ENCODE assay signal across 8 mouse cellular contexts in genomic region chrX:73921285-73921822, GRCm38 (mm10). TPM values are rescaled to one million over a fixed set of nuclear protein-coding genes. Genes with fewer than 3 reads are reported as not detected.
A peak's percentile ranks its signal among the peaks of the same experiment; 100 is the strongest.
DNase-seq lines count a peak whose midpoint lies in the region; ATAC-seq and TF ChIP-seq lines count a peak whose summit lies in the region.

No protein-coding gene starts in this region.

- no peak for TF ChIP-seq EP300 in lung, postnatal 0 days (IDR thresholded peaks at IDR 0.05)

- peak overlapping the region; percentile 43; the same call in 1 of the 2 replicates for H3K9ac ChIP-seq in lung, postnatal 0 days (replicated peaks; ENCODE audit: low read depth)
- peak overlapping the region; percentile 68 for H3K9ac ChIP-seq in hindbrain, embryonic 14.5 days
- H3K9ac ChIP-seq in midbrain, embryonic 13.5 days (replicated peaks), result peak overlapping the region; percentile 76

- ATAC-seq in lung, postnatal 0 days, result peak; percentile 47
- peak; percentile 49 for ATAC-seq in hindbrain, embryonic 14.5 days (ENCODE audit: low FRiP score)
- ATAC-seq in midbrain, embryonic 13.5 days, result peak; percentile 51

- H3K27ac ChIP-seq in lung, postnatal 0 days (ENCODE audit: low read length), result 0 out of 2 replicates have a peak overlapping the region, but pooled peaks have one; percentile 8
- peak overlapping the region; percentile 72 for H3K27ac ChIP-seq in hindbrain, embryonic 14.5 days
- H3K27ac ChIP-seq in midbrain, embryonic 13.5 days, result peak overlapping the region; percentile 79

- H3K4me1 ChIP-seq in lung, postnatal 0 days (ENCODE audit: insufficient read depth, low read depth, low read length), result no peaks in the 10 kb centered on the region
- no peaks in the 10 kb centered on the region; the same call in 1 of the 2 replicates for H3K4me1 ChIP-seq in hindbrain, embryonic 14.5 days (replicated peaks; ENCODE audit: control insufficient read depth, insufficient read depth, low read length)
- H3K4me1 ChIP-seq in midbrain, embryonic 13.5 days (replicated peaks), result peaks cover 10% of the 10 kb centered on the region

- TF ChIP-seq CTCF in lung, postnatal 0 days (IDR thresholded peaks at IDR 0.05), result no peak

- peak overlapping the region; percentile 47 for H3K4me3 ChIP-seq in lung, postnatal 0 days (ENCODE audit: low read depth, low read length)
- peak overlapping the region; percentile 53 for H3K4me3 ChIP-seq in hindbrain, embryonic 14.5 days (replicated peaks; ENCODE audit: low read length)
- peak overlapping the region; percentile 58 for H3K4me3 ChIP-seq in midbrain, embryonic 13.5 days (replicated peaks)

- no peaks in the 10 kb centered on the region for H3K27me3 ChIP-seq in lung, postnatal 0 days (replicated peaks; ENCODE audit: insufficient read depth, low read length)
- no peaks in the 10 kb centered on the region for H3K27me3 ChIP-seq in hindbrain, embryonic 14.5 days (ENCODE audit: control insufficient read depth, insufficient read depth, low read length)
- H3K27me3 ChIP-seq in midbrain, embryonic 13.5 days, result no peaks in the 10 kb centered on the region

- no peaks in the 10 kb centered on the region for H3K36me3 ChIP-seq in lung, postnatal 0 days (ENCODE audit: insufficient read depth, low read length)
- peaks cover 23% of the 10 kb centered on the region for H3K36me3 ChIP-seq in hindbrain, embryonic 14.5 days (replicated peaks; ENCODE audit: control insufficient read depth, insufficient read depth)
- H3K36me3 ChIP-seq in midbrain, embryonic 13.5 days, result peaks cover 19% of the 10 kb centered on the region; the same call in 1 of the 2 replicates

- DNase-seq in adrenal gland, postnatal 14 days, result peak; percentile 35
- DNase-seq in adrenal gland, adult 2 months, result no peak
- DNase-seq in lung, postnatal 0 days (ENCODE audit: low spot score), result no peak
- no peak for DNase-seq in lung, postnatal 14 days
- DNase-seq in hindbrain, embryonic 14.5 days (ENCODE audit: low spot score), result no peak
- no peak for DNase-seq in cerebellum, adult 8-10 months
- no peak for DNase-seq in thymus, postnatal 14 days

- WGBS in lung, postnatal 0 days, result 10% methylated on average over 33 of the region's 34 CpGs
- 22% methylated on average over 34 of the region's 34 CpGs for WGBS in hindbrain, embryonic 14.5 days
- 25% methylated on average over 34 of the region's 34 CpGs for WGBS in midbrain, embryonic 13.5 days

- H3K4me2 ChIP-seq in lung, postnatal 0 days (replicated peaks; ENCODE audit: low read depth, low read length), result peak overlapping the region; percentile 57
- peak overlapping the region; percentile 73 for H3K4me2 ChIP-seq in hindbrain, embryonic 14.5 days (replicated peaks)
- peak overlapping the region; percentile 70 for H3K4me2 ChIP-seq in midbrain, embryonic 13.5 days (replicated peaks)

- no peaks in the 10 kb centered on the region for H3K9me3 ChIP-seq in lung, postnatal 0 days (ENCODE audit: low read length)
- H3K9me3 ChIP-seq in hindbrain, embryonic 14.5 days (ENCODE audit: control insufficient read depth, low read length), result no peaks in the 10 kb centered on the region
- no peaks in the 10 kb centered on the region for H3K9me3 ChIP-seq in midbrain, embryonic 13.5 days

RNA-seq across cellular contexts. Expression of gene Arhgap4, which starts 0.3 kb away (rescaled TPM):
- total RNA-seq in adrenal gland, postnatal 14 days (2021), result 5.0 and 16.7 TPM in 2 replicates
- 1 to 10 TPM; 3.2 to 4.0 TPM for total RNA-seq in adrenal gland, adult 2 months (2021)
- 9.9 and 11.1 TPM in 2 replicates for polyA plus RNA-seq in adrenal gland, adult 2 months (2012; rRNA removed)
- polyA plus RNA-seq in lung, postnatal 0 days (2015; fragmentation: Nextera tagmentation; extraction: Ambion mirVana), result 1.9 and 2.3 TPM in 2 replicates
- polyA plus RNA-seq in hindbrain, embryonic 14.5 days (2014; fragmentation: Nextera tagmentation; extraction: Ambion mirVana), result 3.0 and 3.1 TPM in 2 replicates
- 2.8 and 2.9 TPM in 2 replicates for polyA plus RNA-seq in midbrain, embryonic 13.5 days (2015; fragmentation: Nextera tagmentation; extraction: Ambion mirVana)

RNA-seq across cellular contexts. Expression of gene Naa10, which starts 0.4 kb away (rescaled TPM):
- total RNA-seq in adrenal gland, postnatal 14 days (2021), result 86.3 and 103 TPM in 2 replicates
- 10 to 100 TPM; 69.6 to 93.8 TPM for total RNA-seq in adrenal gland, adult 2 months (2021)
- polyA plus RNA-seq in adrenal gland, adult 2 months (2012; rRNA removed), result 53.6 and 56.1 TPM in 2 replicates
- polyA plus RNA-seq in lung, postnatal 0 days (2015; fragmentation: Nextera tagmentation; extraction: Ambion mirVana), result 54.6 and 55.3 TPM in 2 replicates
- polyA plus RNA-seq in hindbrain, embryonic 14.5 days (2014; fragmentation: Nextera tagmentation; extraction: Ambion mirVana), result 86.8 and 98.0 TPM in 2 replicates
- 107 and 108 TPM in 2 replicates for polyA plus RNA-seq in midbrain, embryonic 13.5 days (2015; fragmentation: Nextera tagmentation; extraction: Ambion mirVana)

RNA-seq across cellular contexts. Expression of gene Renbp, which starts 9.3 kb away (rescaled TPM):
- total RNA-seq in adrenal gland, postnatal 14 days (2021), result 14.2 and 17.8 TPM in 2 replicates
- 10 to 100 TPM; 20.2 to 29.6 TPM for total RNA-seq in adrenal gland, adult 2 months (2021)
- polyA plus RNA-seq in adrenal gland, adult 2 months (2012; rRNA removed), result 3.1 and 4.3 TPM in 2 replicates
- 79.4 and 83.5 TPM in 2 replicates for polyA plus RNA-seq in lung, postnatal 0 days (2015; fragmentation: Nextera tagmentation; extraction: Ambion mirVana)
- polyA plus RNA-seq in hindbrain, embryonic 14.5 days (2014; fragmentation: Nextera tagmentation; extraction: Ambion mirVana), result 11.3 and 15.4 TPM in 2 replicates
- 10.5 and 12.3 TPM in 2 replicates for polyA plus RNA-seq in midbrain, embryonic 13.5 days (2015; fragmentation: Nextera tagmentation; extraction: Ambion mirVana)

RNA-seq across cellular contexts. Expression of gene L1cam, which starts 25.4 kb away (rescaled TPM):
- 9.3 and 16.0 TPM in 2 replicates for total RNA-seq in adrenal gland, postnatal 14 days (2021)
- 1 to 10 TPM; 8.6 to 9.7 TPM for total RNA-seq in adrenal gland, adult 2 months (2021)
- polyA plus RNA-seq in adrenal gland, adult 2 months (2012; rRNA removed), result 2.6 and 4.4 TPM in 2 replicates
- polyA plus RNA-seq in lung, postnatal 0 days (2015; fragmentation: Nextera tagmentation; extraction: Ambion mirVana), result 0.86 and 0.98 TPM in 2 replicates
- polyA plus RNA-seq in hindbrain, embryonic 14.5 days (2014; fragmentation: Nextera tagmentation; extraction: Ambion mirVana), result 135 and 147 TPM in 2 replicates
- polyA plus RNA-seq in midbrain, embryonic 13.5 days (2015; fragmentation: Nextera tagmentation; extraction: Ambion mirVana), result 73.8 and 80.8 TPM in 2 replicates

RNA-seq across cellular contexts. Expression of gene Avpr2, which starts 29.5 kb away (rescaled TPM):
- total RNA-seq in adrenal gland, postnatal 14 days (2021), result not detected in 2 replicates
- total RNA-seq in adrenal gland, adult 2 months (2021), result not detected
- polyA plus RNA-seq in adrenal gland, adult 2 months (2012; rRNA removed), result not detected in 2 replicates
- polyA plus RNA-seq in lung, postnatal 0 days (2015; fragmentation: Nextera tagmentation; extraction: Ambion mirVana), result 0.08 and 0.11 TPM in 2 replicates
- 0.39 TPM in 1 of 2 replicates, not detected in the other for polyA plus RNA-seq in hindbrain, embryonic 14.5 days (2014; fragmentation: Nextera tagmentation; extraction: Ambion mirVana)
- 0.24 and 0.27 TPM in 2 replicates for polyA plus RNA-seq in midbrain, embryonic 13.5 days (2015; fragmentation: Nextera tagmentation; extraction: Ambion mirVana)

Comparison
In these comparisons a context has a peak if more than half of its experiments do, and no peak if none do; other contexts are left out.
1. H3K27ac ChIP-seq: peak in every context shown above with its lines; median percentile 79 in midbrain, embryonic 13.5 days; 72 in hindbrain, embryonic 14.5 days; 8 in lung, postnatal 0 days.